Mouse (Mus musculus): ENCODE measurements around the gene Smarcb1. TPM values are rescaled to one million over a fixed set of nuclear protein-coding genes. Genes with fewer than 3 reads are reported as not detected.

Gene Smarcb1
- total and polyA plus RNA-seq, 2 experiments, result 10.9 to 18.1 TPM

DNA sequence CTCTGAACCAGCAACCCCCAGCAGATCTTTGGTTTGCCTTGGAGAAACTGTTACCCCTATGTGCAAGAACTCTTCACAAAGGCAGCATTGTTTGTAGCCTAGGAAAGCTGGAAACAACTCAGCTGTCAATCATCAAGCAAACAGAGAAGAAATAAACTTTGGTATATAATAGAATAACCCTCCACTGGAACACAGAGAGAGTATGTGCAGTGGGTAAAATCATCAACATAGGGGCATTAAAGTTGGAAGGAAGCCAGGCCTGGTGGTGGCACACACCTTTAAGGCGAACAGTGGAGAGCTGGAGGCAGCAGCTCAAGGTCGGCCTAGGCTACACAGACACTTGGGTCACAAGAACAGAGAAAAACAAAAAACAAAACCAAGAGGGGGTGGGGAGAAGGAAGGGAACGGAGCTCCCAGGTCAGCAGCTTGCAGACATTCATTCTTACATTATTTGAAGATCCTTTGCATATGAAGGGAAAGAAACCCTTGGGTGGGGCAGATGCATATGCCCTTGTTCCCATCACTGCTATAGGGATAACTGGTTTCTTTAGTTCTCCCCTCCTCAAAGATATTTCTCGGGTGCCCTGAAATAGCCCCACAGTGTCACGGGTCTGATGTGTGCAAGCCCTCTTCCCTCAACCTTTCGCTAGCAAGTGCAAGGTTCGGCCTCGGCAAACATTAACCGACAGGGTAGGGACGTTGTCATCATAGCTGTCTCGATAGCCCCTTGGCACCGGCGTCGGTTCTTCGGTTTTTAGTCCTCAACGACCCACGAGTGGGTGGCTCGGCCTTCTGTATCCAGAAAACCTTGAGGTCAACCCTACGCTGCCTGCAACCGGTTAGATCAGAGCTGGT, 39.6 kb downstream of the Smarcb1 start:
- WGBS, result 16% methylated on average over 20 of the region's 20 CpGs
- Histone ChIP-seq H3K4me1 (ENCODE audit: control insufficient read depth, insufficient read depth, low read length) (peaks cover 6% of the 10 kb centered on the region; the same call in 1 of the 2 replicates), H3K27ac (replicated peaks; ENCODE audit: insufficient read depth, low read depth, low read length) (peak overlapping the region; percentile 85)

DNA sequence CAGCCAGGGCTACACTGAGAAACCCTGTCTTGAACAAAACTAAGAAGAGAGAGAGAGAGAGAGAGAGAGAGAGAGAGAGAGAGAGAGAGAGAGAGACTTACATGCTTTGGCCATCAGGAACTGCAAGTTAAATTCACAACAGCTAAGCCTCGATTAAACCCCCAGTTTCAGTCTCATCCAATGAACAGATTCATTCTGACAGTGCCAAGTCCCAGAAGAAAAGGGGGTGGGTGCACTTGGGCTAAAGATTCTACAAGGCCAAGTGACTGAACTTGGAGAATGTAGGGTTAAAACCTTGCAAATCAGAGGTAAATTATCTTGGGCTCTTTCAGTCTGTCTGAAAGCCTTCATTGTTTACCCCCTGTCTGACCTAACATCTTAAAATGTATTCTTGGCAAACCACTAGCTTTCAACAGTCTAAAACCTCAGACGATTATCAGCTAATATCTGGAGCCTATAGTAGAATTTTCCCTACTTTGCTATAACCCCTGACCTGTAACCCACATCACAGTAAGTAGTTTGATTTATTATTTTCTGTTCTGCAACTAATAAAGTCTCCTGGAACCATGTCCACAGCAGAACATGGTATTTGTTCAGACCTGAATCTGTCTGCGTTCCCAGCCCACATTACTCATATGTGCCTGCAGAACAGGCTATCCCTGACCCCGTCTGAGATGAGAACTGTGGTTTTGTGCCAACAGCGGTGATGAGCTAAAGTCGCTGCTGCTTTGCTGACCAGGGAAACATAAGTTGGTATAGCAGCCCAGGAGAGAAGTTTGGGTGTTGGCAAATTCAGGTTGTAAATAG, 40.4 kb downstream of the Smarcb1 start:
- DNase-seq (ENCODE audit: extremely low read depth, low read depth, low spot score), result no peak
- H3K27ac ChIP-seq (replicated peaks; ENCODE audit: insufficient read depth, low read depth, low read length), result peak overlapping the region; percentile 85
- H3K4me1 ChIP-seq (ENCODE audit: control insufficient read depth, insufficient read depth, low read length), result peaks cover 6% of the 10 kb centered on the region; the same call in 1 of the 2 replicates
- WGBS, result 27% methylated on average over 6 of the region's 6 CpGs
- H3K79me2 ChIP-seq (ENCODE audit: control insufficient read depth, insufficient read depth, low read length), result no peaks in the 10 kb centered on the region
- peak overlapping the region; percentile 46; the same call in 1 of the 2 replicates for H3K9ac ChIP-seq (ENCODE audit: low read depth, low read length)
- H3K36me3 ChIP-seq (ENCODE audit: control insufficient read depth, insufficient read depth, low read length), result no peaks in the 10 kb centered on the region
- TF ChIP-seq CTCF (IDR thresholded peaks at IDR 0.05; ENCODE audit: low read depth, low read length), result no peak
- no peak overlapping the region for H3K4me3 ChIP-seq (ENCODE audit: insufficient read depth, low read depth, low read length)
- no peaks in the 10 kb centered on the region for H3K27me3 ChIP-seq (ENCODE audit: control insufficient read depth, insufficient read depth, low read length)

More for the DNA sequence above, 39.6 kb downstream of the Smarcb1 start:
- TF ChIP-seq CTCF (IDR thresholded peaks at IDR 0.05; ENCODE audit: low read depth, low read length), result no peak
- TF ChIP-seq POLR2A (IDR thresholded peaks at IDR 0.05; ENCODE audit: extremely low read depth, insufficient read depth, low read length), result no peak
- H3K9ac ChIP-seq (ENCODE audit: low read depth, low read length), result peak overlapping the region; percentile 63
- peak; percentile 93 for DNase-seq (ENCODE audit: extremely low read depth, low read depth, low spot score)
- H3K36me3 ChIP-seq (ENCODE audit: control insufficient read depth, insufficient read depth, low read length), result no peaks in the 10 kb centered on the region
- no peak overlapping the region for H3K4me3 ChIP-seq (ENCODE audit: insufficient read depth, low read depth, low read length)
- no peaks in the 10 kb centered on the region for H3K27me3 ChIP-seq (ENCODE audit: control insufficient read depth, insufficient read depth, low read length)
- H3K79me2 ChIP-seq (ENCODE audit: control insufficient read depth, insufficient read depth, low read length), result no peaks in the 10 kb centered on the region

DNA sequence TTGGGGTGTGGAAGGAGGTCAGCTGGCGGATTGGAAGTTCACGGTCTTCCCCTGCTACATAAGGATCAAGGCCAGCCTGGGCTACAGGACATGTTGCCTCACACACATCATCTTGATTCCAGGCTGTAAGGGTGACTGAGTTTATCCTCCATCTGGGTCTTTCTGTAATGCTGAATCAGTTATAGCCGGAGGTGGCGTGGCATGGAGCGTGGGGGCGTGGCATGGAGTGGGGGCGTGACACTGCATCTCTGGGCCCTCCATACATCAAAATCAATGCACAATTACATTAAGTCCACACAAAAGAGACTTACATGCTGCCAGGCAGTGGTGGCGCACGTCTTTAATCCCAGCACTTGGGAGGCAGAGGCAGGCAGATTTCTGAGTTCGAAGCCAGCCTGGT, 41.1 kb downstream of the Smarcb1 start:
- Histone ChIP-seq H3K27ac (replicated peaks; ENCODE audit: insufficient read depth, low read depth, low read length) (no peak overlapping the region), H3K9ac (ENCODE audit: low read depth, low read length) (no peak overlapping the region), H3K27me3 (ENCODE audit: control insufficient read depth, insufficient read depth, low read length) (no peaks in the 10 kb centered on the region), H3K36me3 (ENCODE audit: control insufficient read depth, insufficient read depth, low read length) (no peaks in the 10 kb centered on the region), H3K4me1 (ENCODE audit: control insufficient read depth, insufficient read depth, low read length) (peaks cover 6% of the 10 kb centered on the region; the same call in 1 of the 2 replicates), H3K79me2 (ENCODE audit: control insufficient read depth, insufficient read depth, low read length) (no peaks in the 10 kb centered on the region), H3K4me3 (ENCODE audit: insufficient read depth, low read depth, low read length) (no peak overlapping the region)
- 95% methylated on average over 10 of the region's 10 CpGs for WGBS
- no peak for DNase-seq (ENCODE audit: extremely low read depth, low read depth, low spot score)
- TF ChIP-seq POLR2A (IDR thresholded peaks at IDR 0.05; ENCODE audit: extremely low read depth, insufficient read depth, low read length) (no peak), CTCF (IDR thresholded peaks at IDR 0.05; ENCODE audit: low read depth, low read length) (no peak)

DNA sequence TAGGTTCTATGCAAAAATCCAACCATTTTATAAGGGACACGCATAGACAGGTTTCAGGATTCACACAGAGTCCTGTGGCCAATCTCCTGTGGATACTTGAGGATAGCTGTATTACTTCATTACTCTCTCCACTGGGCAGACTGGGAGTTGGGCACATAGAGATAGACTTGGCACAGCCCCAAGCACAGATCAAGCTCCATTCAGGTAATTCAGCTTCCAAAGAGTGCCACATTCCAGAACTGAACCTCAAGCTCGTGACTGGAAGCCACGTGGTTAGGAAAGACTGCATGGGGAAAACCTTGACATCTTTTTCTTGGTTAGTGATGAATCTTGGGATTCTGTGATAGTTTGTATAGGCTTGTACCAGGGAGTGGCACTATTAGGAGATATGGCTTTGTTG, 42.6 kb downstream of the Smarcb1 start:
- H3K9ac ChIP-seq (ENCODE audit: low read depth, low read length), result no peak overlapping the region
- no peak for TF ChIP-seq POLR2A (IDR thresholded peaks at IDR 0.05; ENCODE audit: extremely low read depth, insufficient read depth, low read length)
- no peak for TF ChIP-seq CTCF (IDR thresholded peaks at IDR 0.05; ENCODE audit: low read depth, low read length)
- DNase-seq (ENCODE audit: extremely low read depth, low read depth, low spot score), result peak; percentile 53
- no peak overlapping the region for H3K4me3 ChIP-seq (ENCODE audit: insufficient read depth, low read depth, low read length)
- no peaks in the 10 kb centered on the region for H3K79me2 ChIP-seq (ENCODE audit: control insufficient read depth, insufficient read depth, low read length)
- no peaks in the 10 kb centered on the region for H3K36me3 ChIP-seq (ENCODE audit: control insufficient read depth, insufficient read depth, low read length)
- no peak overlapping the region for H3K27ac ChIP-seq (replicated peaks; ENCODE audit: insufficient read depth, low read depth, low read length)
- no peaks in the 10 kb centered on the region for H3K27me3 ChIP-seq (ENCODE audit: control insufficient read depth, insufficient read depth, low read length)
- peaks cover 6% of the 10 kb centered on the region; the same call in 1 of the 2 replicates for H3K4me1 ChIP-seq (ENCODE audit: control insufficient read depth, insufficient read depth, low read length)
- WGBS, result 60% methylated on average over 3 of the region's 3 CpGs

DNA sequence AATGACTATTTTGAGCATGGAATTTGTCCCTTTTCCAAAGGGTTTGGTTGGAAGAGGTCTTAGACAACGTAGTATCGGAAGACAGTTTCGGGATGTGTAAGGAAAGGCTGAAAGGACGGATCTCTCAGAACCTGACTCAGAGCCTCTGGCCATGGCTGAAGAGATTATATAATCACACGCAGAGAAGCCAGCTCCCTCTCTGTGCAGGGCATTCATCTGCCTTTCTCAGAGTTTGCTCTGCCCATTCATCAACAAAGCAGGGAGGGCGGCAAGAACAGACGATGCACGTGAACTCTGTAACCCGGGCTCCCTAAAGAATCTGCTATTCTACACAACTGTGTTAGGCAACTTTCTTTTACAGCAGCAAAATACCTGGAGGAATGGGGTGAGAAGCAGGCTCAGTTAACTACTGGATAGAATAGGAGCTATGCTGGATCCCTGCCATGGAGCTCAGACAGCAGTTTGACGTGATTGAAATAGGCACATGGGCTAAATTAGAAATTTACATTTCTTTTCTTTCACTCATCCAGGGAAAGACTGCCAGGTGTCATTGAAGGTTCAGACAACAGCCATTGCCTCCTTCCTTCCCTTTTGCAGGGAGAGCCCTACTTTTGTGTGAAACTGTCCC, 47.8 kb downstream of the Smarcb1 start:
- Histone ChIP-seq H3K9ac (ENCODE audit: low read depth, low read length) (no peak overlapping the region), H3K79me2 (ENCODE audit: control insufficient read depth, insufficient read depth, low read length) (no peaks in the 10 kb centered on the region), H3K4me3 (ENCODE audit: insufficient read depth, low read depth, low read length) (no peak overlapping the region), H3K27ac (replicated peaks; ENCODE audit: insufficient read depth, low read depth, low read length) (no peak overlapping the region), H3K27me3 (ENCODE audit: control insufficient read depth, insufficient read depth, low read length) (no peaks in the 10 kb centered on the region), H3K36me3 (ENCODE audit: control insufficient read depth, insufficient read depth, low read length) (no peaks in the 10 kb centered on the region), H3K4me1 (ENCODE audit: control insufficient read depth, insufficient read depth, low read length) (peaks cover 3% of the 10 kb centered on the region; the same call in 1 of the 2 replicates)
- 49% methylated on average over 10 of the region's 10 CpGs for WGBS
- DNase-seq (ENCODE audit: extremely low read depth, low read depth, low spot score), result no peak
- TF ChIP-seq CTCF (IDR thresholded peaks at IDR 0.05; ENCODE audit: low read depth, low read length) (no peak), POLR2A (IDR thresholded peaks at IDR 0.05; ENCODE audit: extremely low read depth, insufficient read depth, low read length) (no peak)
